Mouse (Mus musculus) G1E (cell line): ENCODE measurements around the gene Xcl1.

Experiments used
- CTCF ChIP-seq: IDR thresholded peaks from 2 replicates; pipeline ENCODE4 v1.5.1; 2012; ENCODE audit warnings: low read depth, low read length, inconsistent platforms, mixed read lengths
- GATA1 ChIP-seq: IDR thresholded peaks from 2 replicates; pipeline ENCODE4 v1.6.1; 2012; ENCODE audit warnings: borderline replicate concordance, low read length, inconsistent platforms, mixed read lengths
- GATA2 ChIP-seq: IDR thresholded peaks from 2 replicates; pipeline ENCODE4 v1.6.1; 2012; ENCODE audit warnings: low read depth, low read length, inconsistent platforms, borderline replicate concordance
- POLR2AphosphoS5 ChIP-seq: IDR thresholded peaks from 2 replicates; pipeline ENCODE4 v1.6.1; 2012; ENCODE audit warnings: low read depth, low read length, inconsistent platforms; ENCODE audit not compliant: insufficient replicate concordance
- TAL1 ChIP-seq: conservative IDR thresholded peaks from 2 replicates; pipeline ENCODE4 v1.6.1; 2012; ENCODE audit warnings: low read depth, low read length, inconsistent platforms, mixed read lengths

DNA sequence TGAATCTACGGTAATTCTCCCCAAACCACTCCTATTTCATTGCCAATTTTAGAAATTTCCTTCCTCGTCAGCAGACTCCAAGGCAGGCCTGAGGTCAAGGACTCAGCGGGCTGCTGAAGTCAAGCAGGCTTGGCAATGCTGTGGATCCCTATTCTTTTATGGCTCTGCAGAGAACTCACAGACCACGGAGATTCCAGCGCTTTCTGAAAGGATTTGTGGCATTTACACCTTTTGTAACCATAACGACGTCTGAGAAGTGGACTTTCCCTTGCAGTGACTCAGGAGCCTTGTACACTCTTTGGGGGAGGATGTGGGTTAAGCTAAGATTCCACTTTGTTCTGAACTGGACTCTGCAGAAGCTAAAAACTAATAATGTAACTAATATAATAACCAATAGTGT lies 40.4 kb upstream of the Xcl1 start:
- TF ChIP-seq POLR2AphosphoS5: no peak
- no peak for TF ChIP-seq CTCF
- no peak for TF ChIP-seq GATA1
- no peak for TF ChIP-seq TAL1
- TF ChIP-seq GATA2: no peak
